Mouse (Mus musculus) myocyte (in vitro differentiated cells): ENCODE results near the gene Pde6d. TPM values are rescaled to one million over a fixed set of nuclear protein-coding genes. Genes with fewer than 3 reads are reported as not detected.

Experiments
- H3K27me3 ChIP-seq: one replicate; pipeline ENCODE4 v1.6.1; 2011; ENCODE audit not compliant: control insufficient read depth, insufficient read depth, insufficient read length
- H3K36me3 ChIP-seq: one replicate; pipeline ENCODE4 v1.6.1; 2011; ENCODE audit not compliant: control insufficient read depth, insufficient read depth
- H3K4me2 ChIP-seq: one replicate; pipeline ENCODE4 v1.6.1; 2011; ENCODE audit warnings: low read depth, control low read depth
- H3K4me3 ChIP-seq: one replicate; pipeline ENCODE4 v1.5.1; 2011; ENCODE audit warnings: mild to moderate bottlenecking, control low read depth, moderate library complexity
- H3K79me2 ChIP-seq: one replicate; pipeline ENCODE4 v1.6.1; 2011; ENCODE audit not compliant: control insufficient read depth, insufficient read depth
- H3ac ChIP-seq: one replicate; pipeline ENCODE4 v1.6.1; 2011; ENCODE audit not compliant: control insufficient read depth, insufficient read length
- CEBPB ChIP-seq: IDR thresholded peaks from 2 replicates; pipeline ENCODE4 v1.6.1; 2011; ENCODE audit warnings: mild to moderate bottlenecking, moderate library complexity; ENCODE audit not compliant: poor library complexity, insufficient read depth, severe bottlenecking
- E2F4 ChIP-seq: IDR thresholded peaks from one replicate; pipeline ENCODE4 v1.6.1; 2011; ENCODE audit warnings: mild to moderate bottlenecking, control low read depth, moderate library complexity; ENCODE audit not compliant: insufficient read depth
- MAX ChIP-seq: IDR thresholded peaks from one replicate; pipeline ENCODE4 v1.6.1; 2011; ENCODE audit warnings: low read depth, mild to moderate bottlenecking, control low read depth
- MYOD1 ChIP-seq, 3 experiments: IDR thresholded peaks; one replicate each; pipeline ENCODE4 v1.6.1; 2011; ENCODE audit warnings: control low read depth in 2 of 3, low read depth in 2 of 3, mild to moderate bottlenecking in 2 of 3, moderate library complexity in 1 of 3; ENCODE audit not compliant: insufficient read length in 2 of 3, control insufficient read depth in 1 of 3
- MYOG ChIP-seq, 3 experiments: IDR thresholded peaks; one replicate each; pipeline ENCODE4 v1.6.1; 2011; ENCODE audit warnings: control low read depth in 2 of 3, low read depth in 2 of 3, mild to moderate bottlenecking in 2 of 3; ENCODE audit not compliant: insufficient read length in 2 of 3, control insufficient read depth in 1 of 3, insufficient read depth in 1 of 3
- POLR2A ChIP-seq: IDR thresholded peaks from one replicate; pipeline ENCODE4 v1.6.1; 2011; ENCODE audit warnings: low read depth, mild to moderate bottlenecking, control low read depth, moderate library complexity; ENCODE audit not compliant: insufficient read length
- POLR2AphosphoS2 ChIP-seq: IDR thresholded peaks from one replicate; pipeline ENCODE4 v1.6.1; 2011; ENCODE audit warnings: low read depth, control low read depth; ENCODE audit not compliant: insufficient read length
- REST ChIP-seq: IDR thresholded peaks from one replicate; pipeline ENCODE4 v1.6.1; 2011; ENCODE audit warnings: mild to moderate bottlenecking, control low read depth, moderate library complexity; ENCODE audit not compliant: insufficient read depth, insufficient read length
- SRF ChIP-seq: IDR thresholded peaks from one replicate; pipeline ENCODE4 v1.6.1; 2011; ENCODE audit warnings: low read depth; ENCODE audit not compliant: control insufficient read depth, insufficient read length
- TCF12 ChIP-seq: IDR thresholded peaks from one replicate; pipeline ENCODE4 v1.6.1; 2011; ENCODE audit warnings: mild to moderate bottlenecking, control low read depth; ENCODE audit not compliant: poor library complexity, insufficient read depth, severe bottlenecking
- TCF3 ChIP-seq: IDR thresholded peaks from one replicate; pipeline ENCODE4 v1.6.1; 2011; ENCODE audit warnings: low read depth, control low read depth; ENCODE audit not compliant: insufficient read length
- USF1 ChIP-seq: IDR thresholded peaks from one replicate; pipeline ENCODE4 v1.6.1; 2011; ENCODE audit warnings: low read depth, mild to moderate bottlenecking, control low read depth, moderate library complexity
- polyA plus RNA-seq: library from polyadenylated mRNA; unstranded; fragments of >200 nt; fragmentation: generic; extraction: Trizol; gene quantifications from one replicate; pipeline ENCODE4 v1.2.1, GENCODE M21; 2012; ENCODE audit warnings: missing spikeins

The Pde6d gene
- polyA plus RNA-seq, 1 experiment, result 50.0 TPM

DNA sequence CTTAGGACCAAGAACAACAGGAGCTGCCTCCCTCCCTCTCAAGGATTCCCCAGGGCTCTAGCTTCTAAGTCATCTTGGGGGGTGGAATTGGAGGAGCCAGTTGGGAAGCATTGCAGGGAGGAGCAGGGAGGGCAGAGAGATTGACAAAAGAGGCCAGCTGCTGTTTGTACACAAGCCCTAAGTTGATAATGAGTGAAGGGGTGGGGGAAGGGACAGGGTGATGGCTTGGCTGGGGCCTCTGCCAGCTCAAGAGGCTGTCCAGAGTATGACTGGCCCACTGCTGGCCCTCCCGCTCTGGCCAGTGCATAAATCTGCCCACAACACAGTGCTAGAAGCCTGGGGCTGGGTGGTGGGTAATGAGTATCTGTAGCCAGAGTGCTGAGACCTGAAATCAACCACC lies 77.0 kb downstream of the Pde6d start:
- Histone ChIP-seq H3K4me3 (peak overlapping the region; percentile 29), H3K4me2 (peak overlapping the region; percentile 97)

DNA sequence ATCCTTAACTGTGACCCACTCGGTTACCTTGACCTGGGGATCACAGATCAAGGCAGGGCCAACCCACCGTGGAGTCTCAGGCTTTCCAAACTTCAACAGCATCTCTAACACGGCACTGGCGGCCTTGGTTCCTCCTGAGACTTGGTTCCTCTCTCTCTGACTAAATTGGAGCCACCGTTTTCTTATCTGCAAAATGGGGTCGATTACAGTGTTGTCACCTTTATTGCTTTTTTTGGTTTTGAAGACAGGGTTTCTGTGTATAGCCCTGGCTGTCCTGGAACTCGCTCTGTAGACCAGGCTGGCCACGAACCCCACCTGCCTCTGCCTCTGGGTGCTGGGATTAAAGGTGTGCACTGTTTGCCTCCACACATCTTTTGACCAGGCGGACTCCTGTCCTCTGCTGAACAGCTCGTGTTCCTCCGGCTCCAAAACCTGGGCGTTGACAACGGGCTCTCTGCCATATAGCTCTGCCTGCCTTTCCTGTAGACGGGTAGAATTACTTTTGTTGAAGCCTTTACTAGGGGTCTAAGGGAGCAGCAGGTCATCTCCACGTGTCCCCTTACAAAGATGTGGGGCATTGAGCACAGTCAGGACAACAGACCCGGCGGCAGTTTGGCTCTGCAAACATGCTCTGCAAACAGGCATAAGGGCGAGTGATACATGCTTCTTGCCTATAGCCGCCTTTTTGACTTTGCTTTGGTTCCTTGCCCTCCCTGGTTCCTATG lies 77.6 kb downstream of the Pde6d start:
- Histone ChIP-seq H3K79me2 (no peaks in the 10 kb centered on the region), H3K27me3 (no peaks in the 10 kb centered on the region), H3K4me3 (peak overlapping the region; percentile 29), H3K36me3 (no peaks in the 10 kb centered on the region), H3K4me2 (peak overlapping the region; percentile 97), H3ac (no peak overlapping the region)
- TF ChIP-seq POLR2A (no peak), MAX (no peak), POLR2AphosphoS2 (no peak), TCF12 (no peak)

More for the DNA sequence above, 77.0 kb downstream of the Pde6d start:
- TF ChIP-seq TCF12 (peak; percentile 19), MYOD1 (IDR thresholded peaks at IDR 0.05; ENCODE audit: control insufficient read depth in 1 of 3, insufficient read length in 2 of 3, low read depth in 2 of 3) (peak; percentile 56 to 90 (median 74)), POLR2AphosphoS2 (no peak), MYOG (IDR thresholded peaks at IDR 0.05; ENCODE audit: control insufficient read depth in 1 of 3, insufficient read depth in 1 of 3, insufficient read length in 2 of 3, low read depth in 2 of 3) (peak in 2 of 3 experiments; percentile 16 to 60)
- Histone ChIP-seq H3ac (no peak overlapping the region), H3K79me2 (no peaks in the 10 kb centered on the region), H3K27me3 (no peaks in the 10 kb centered on the region), H3K36me3 (no peaks in the 10 kb centered on the region)

DNA sequence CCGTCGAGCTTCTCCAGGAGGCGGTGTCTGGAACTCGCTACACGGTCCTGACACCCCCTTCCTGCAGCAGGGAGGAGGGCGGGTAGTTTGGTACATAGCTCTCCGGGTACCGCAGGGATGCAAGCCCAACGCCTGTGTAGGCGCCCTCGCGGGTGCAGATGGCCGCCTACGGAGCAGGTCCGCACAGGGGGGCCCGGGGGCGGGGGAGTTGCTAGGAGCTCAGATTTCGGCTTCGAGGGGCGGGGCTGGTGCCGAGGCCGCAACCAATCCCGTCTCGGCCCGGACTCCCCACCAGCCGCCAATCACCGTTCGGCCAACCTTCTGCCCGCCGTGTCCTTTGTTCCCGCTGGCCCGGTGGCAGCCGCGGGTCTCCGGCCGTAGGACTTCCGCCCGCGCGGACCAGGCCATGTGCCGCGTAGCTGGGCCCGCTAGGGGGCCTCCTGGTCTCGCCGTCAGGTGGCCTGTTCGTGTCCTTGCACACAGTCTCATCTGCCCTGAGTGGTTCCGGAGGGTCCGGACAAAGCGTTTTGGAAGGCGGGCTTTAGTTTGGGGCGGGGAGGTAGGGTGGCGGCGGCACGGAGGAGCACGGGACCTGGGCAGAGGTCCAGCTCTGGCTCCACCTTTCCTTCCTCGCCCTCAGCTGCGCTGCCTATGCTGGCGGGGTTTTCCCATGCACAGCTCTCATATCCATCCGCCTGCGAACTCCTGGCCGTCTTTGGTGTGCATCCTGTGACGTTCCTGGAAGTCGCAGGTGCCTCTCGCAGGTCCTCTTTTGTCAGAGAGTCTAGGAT lies 78.3 kb downstream of the Pde6d start:
- Histone ChIP-seq H3K36me3 (no peaks in the 10 kb centered on the region), H3K4me3 (peak overlapping the region; percentile 29), H3K79me2 (no peaks in the 10 kb centered on the region), H3K4me2 (peak overlapping the region; percentile 97), H3K27me3 (no peaks in the 10 kb centered on the region), H3ac (no peak overlapping the region)
- TF ChIP-seq CEBPB, result no peak
- peak; percentile 40 for TF ChIP-seq USF1
- TF ChIP-seq POLR2AphosphoS2, result peak; percentile 52
- no peak for TF ChIP-seq TCF12
- no peak for TF ChIP-seq SRF
- TF ChIP-seq REST, result no peak
- no peak for TF ChIP-seq E2F4
- TF ChIP-seq POLR2A, result peak; percentile 35
- peak in 2 of 3 experiments; percentile 34 to 35 for TF ChIP-seq MYOD1 (IDR thresholded peaks at IDR 0.05; ENCODE audit: control insufficient read depth in 1 of 3, insufficient read length in 2 of 3, low read depth in 2 of 3)
- TF ChIP-seq MAX, result peak; percentile 31
- no peak for TF ChIP-seq TCF3
- peak in 1 of 3 experiments; percentile 43 for TF ChIP-seq MYOG (IDR thresholded peaks at IDR 0.05; ENCODE audit: control insufficient read depth in 1 of 3, insufficient read depth in 1 of 3, insufficient read length in 2 of 3, low read depth in 2 of 3)

DNA sequence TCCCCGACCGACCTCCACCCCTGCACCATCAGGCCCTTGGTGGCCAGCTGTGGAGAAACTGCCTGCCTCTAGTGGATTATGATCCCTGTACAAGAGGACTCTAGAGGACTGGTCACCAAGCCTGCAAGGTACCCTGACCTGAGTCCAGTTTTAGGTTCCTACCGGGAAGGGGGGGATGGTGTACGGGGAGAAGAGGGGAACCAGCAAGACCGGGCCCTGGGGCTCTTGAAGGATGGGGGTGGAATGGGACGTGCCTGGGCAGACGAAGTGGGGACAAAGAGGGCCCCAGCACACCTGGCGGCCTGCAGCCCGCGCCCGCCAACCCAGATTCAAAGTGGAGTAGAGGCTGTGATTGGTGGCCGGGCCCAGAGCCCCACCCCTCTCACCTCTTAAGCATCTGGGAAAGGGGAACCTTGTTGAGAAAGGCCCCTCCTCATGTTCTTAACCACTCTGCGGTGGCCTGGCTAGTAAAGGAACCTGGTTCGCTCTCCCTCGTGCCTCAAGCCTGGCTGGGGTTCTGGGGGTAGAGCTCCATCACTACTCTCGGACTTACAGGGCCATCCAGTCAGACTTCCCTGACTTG lies 79.2 kb downstream of the Pde6d start:
- H3K4me3 ChIP-seq, result peak overlapping the region; percentile 29
- no peak for TF ChIP-seq USF1
- TF ChIP-seq MYOG (IDR thresholded peaks at IDR 0.05; ENCODE audit: control insufficient read depth in 1 of 3, insufficient read depth in 1 of 3, insufficient read length in 2 of 3, low read depth in 2 of 3), result no peak
- no peak for TF ChIP-seq REST
- TF ChIP-seq POLR2AphosphoS2, result no peak
- no peak for TF ChIP-seq TCF12
- H3K79me2 ChIP-seq, result no peaks in the 10 kb centered on the region
- H3K27me3 ChIP-seq, result no peaks in the 10 kb centered on the region
- peak overlapping the region; percentile 82 for H3K4me2 ChIP-seq
- H3ac ChIP-seq, result no peak overlapping the region
- no peaks in the 10 kb centered on the region for H3K36me3 ChIP-seq

DNA sequence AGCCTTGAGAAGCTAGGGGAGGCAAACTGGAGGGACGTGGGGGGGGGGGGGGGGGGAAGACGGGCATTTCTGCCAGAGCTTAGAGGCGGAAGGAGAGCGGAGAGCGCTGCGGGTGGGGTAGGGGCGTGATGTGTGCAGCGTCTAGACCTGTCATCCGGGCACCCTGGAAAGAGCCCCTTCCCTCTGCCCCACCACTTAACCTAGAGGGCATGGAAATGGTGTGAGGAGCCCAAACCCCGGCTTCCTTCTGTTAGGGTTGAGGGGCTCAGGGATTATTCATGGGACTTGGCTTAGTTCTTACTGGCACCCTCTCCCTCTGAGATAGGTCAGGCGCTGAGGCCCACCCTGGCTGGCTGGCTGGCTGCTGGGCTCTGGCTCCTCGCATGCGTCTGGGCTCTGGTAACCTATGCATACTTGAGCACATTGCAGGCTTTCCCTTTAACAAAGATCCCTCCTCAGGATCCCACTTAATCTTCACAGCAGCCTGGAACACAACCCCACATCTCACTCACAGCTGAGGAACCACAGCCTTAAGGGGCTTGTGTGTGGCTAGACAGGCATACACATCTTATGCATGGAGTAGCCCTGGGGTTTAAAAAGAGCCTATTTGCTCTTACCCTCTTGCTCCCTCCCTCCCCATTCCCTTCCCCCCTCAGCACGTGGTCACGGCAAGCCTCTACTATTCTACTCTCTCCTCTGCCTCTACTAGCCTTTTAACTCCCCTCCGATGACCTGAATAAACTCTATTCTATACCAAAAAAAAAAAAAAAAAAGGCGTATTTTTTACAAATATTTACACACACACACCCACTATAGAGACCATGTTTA lies 80.0 kb downstream of the Pde6d start:
- Histone ChIP-seq H3K4me3 (no peak overlapping the region), H3K79me2 (no peaks in the 10 kb centered on the region), H3ac (no peak overlapping the region), H3K4me2 (no peak overlapping the region), H3K36me3 (no peaks in the 10 kb centered on the region), H3K27me3 (no peaks in the 10 kb centered on the region)
- TF ChIP-seq MYOD1 (IDR thresholded peaks at IDR 0.05; ENCODE audit: control insufficient read depth in 1 of 3, insufficient read length in 2 of 3, low read depth in 2 of 3) (no peak), USF1 (no peak), TCF12 (no peak), E2F4 (no peak), TCF3 (no peak), CEBPB (no peak), MAX (no peak), REST (no peak), SRF (no peak), POLR2AphosphoS2 (no peak), MYOG (IDR thresholded peaks at IDR 0.05; ENCODE audit: control insufficient read depth in 1 of 3, insufficient read depth in 1 of 3, insufficient read length in 2 of 3, low read depth in 2 of 3) (no peak), POLR2A (no peak)
